Mouse (Mus musculus): ENCODE results near the gene Apba1. TPM values are rescaled to one million over a fixed set of nuclear protein-coding genes. Genes with fewer than 3 reads are reported as not detected.

The Apba1 gene
- 5.3 and 6.5 TPM in 2 replicates for polyA plus RNA-seq (2016; fragmentation: Nextera tagmentation; extraction: Ambion mirVana)

- peak; percentile 87 for ATAC-seq (ENCODE audit: low FRiP score, low read depth)
- Histone ChIP-seq H3K36me3 (no peaks in the 10 kb centered on the region), H3K9ac (peak within 1 kb of the TSS; percentile 83), H3K27ac (peak within 1 kb of the TSS; percentile 90), H3K4me1 (peaks cover 25% of the 10 kb centered on the region), H3K4me2 (replicated peaks) (peak within 1 kb of the TSS; percentile 75), H3K9me3 (peaks cover 6% of the 10 kb centered on the region; the same call in 1 of the 2 replicates), H3K4me3 (peak within 1 kb of the TSS; percentile 69), H3K27me3 (replicated peaks) (no peaks in the 10 kb centered on the region)
- under 1% methylated on average over 86 of the region's 98 CpGs for WGBS
Observed at GRCm38 (mm10) chr19:23758554-23759321, at the start of gene Apba1. Gene Apba1, plus strand, starts transcription at chr19:23758887.

- Histone ChIP-seq H3K9ac (no peak overlapping the region), H3K9me3 (no peaks in the 10 kb centered on the region), H3K4me1 (no peaks in the 10 kb centered on the region), H3K4me3 (no peak overlapping the region), H3K27me3 (replicated peaks) (no peaks in the 10 kb centered on the region), H3K36me3 (no peaks in the 10 kb centered on the region), H3K4me2 (replicated peaks) (no peak overlapping the region), H3K27ac (no peak overlapping the region)
- 79% methylated on average over 3 of the region's 3 CpGs for WGBS
- no peak for ATAC-seq (ENCODE audit: low FRiP score, low read depth)
Observed at GRCm38 (mm10) chr19:23746506-23746905, 12.2 kb upstream of the Apba1 start.

- ATAC-seq (ENCODE audit: low FRiP score, low read depth), result no peak
- Histone ChIP-seq H3K9ac (no peak overlapping the region), H3K4me1 (peaks cover 25% of the 10 kb centered on the region), H3K36me3 (no peaks in the 10 kb centered on the region), H3K4me2 (replicated peaks) (no peak overlapping the region; the same call in 1 of the 2 replicates), H3K27me3 (replicated peaks) (no peaks in the 10 kb centered on the region), H3K27ac (no peak overlapping the region), H3K4me3 (no peak overlapping the region), H3K9me3 (peaks cover 6% of the 10 kb centered on the region; the same call in 1 of the 2 replicates)
- WGBS, result 28% methylated on average over 7 of the region's 7 CpGs
Observed at GRCm38 (mm10) chr19:23757011-23757410, 1.7 kb upstream of the Apba1 start.

GRCm38 (mm10) chr19:23757961-23758553 is 630 bp upstream of the Apba1 start:
- Histone ChIP-seq H3K4me3 (peak overlapping the region; percentile 69), H3K9ac (peak overlapping the region; percentile 83), H3K27me3 (replicated peaks) (no peaks in the 10 kb centered on the region), H3K27ac (peak overlapping the region; percentile 90), H3K4me1 (peaks cover 25% of the 10 kb centered on the region), H3K4me2 (replicated peaks) (peak overlapping the region; percentile 75), H3K9me3 (peaks cover 6% of the 10 kb centered on the region; the same call in 1 of the 2 replicates), H3K36me3 (no peaks in the 10 kb centered on the region)
- ATAC-seq (ENCODE audit: low FRiP score, low read depth), result peak; percentile 68
- 2% methylated on average over 40 of the region's 40 CpGs for WGBS

- H3K9me3 ChIP-seq, result peaks cover 4% of the 10 kb centered on the region; the same call in 1 of the 2 replicates
- ATAC-seq (ENCODE audit: low FRiP score, low read depth), result peak; percentile 51; the same call in 1 of the 2 replicates
- H3K4me1 ChIP-seq, result peaks cover 29% of the 10 kb centered on the region
- H3K36me3 ChIP-seq, result no peaks in the 10 kb centered on the region
- peak overlapping the region; percentile 69 for H3K4me3 ChIP-seq
- peak overlapping the region; percentile 90 for H3K27ac ChIP-seq
- H3K4me2 ChIP-seq (replicated peaks), result peak overlapping the region; percentile 75
- no peaks in the 10 kb centered on the region for H3K27me3 ChIP-seq (replicated peaks)
- WGBS, result 3% methylated on average over 17 of the region's 17 CpGs
- peak overlapping the region; percentile 83 for H3K9ac ChIP-seq
Observed at GRCm38 (mm10) chr19:23759322-23759945, 747 bp downstream of the Apba1 start.

- no peaks in the 10 kb centered on the region for H3K9me3 ChIP-seq
- H3K36me3 ChIP-seq, result no peaks in the 10 kb centered on the region
- H3K4me2 ChIP-seq (replicated peaks), result no peak overlapping the region
- no peak overlapping the region for H3K4me3 ChIP-seq
- H3K27ac ChIP-seq, result no peak overlapping the region
- H3K4me1 ChIP-seq, result peaks cover 23% of the 10 kb centered on the region
- no peak overlapping the region for H3K9ac ChIP-seq
- ATAC-seq (ENCODE audit: low FRiP score, low read depth), result no peak
- 92% methylated on average over 6 of the region's 6 CpGs for WGBS
- no peaks in the 10 kb centered on the region for H3K27me3 ChIP-seq (replicated peaks)
Observed at GRCm38 (mm10) chr19:23763371-23763770, 4.7 kb downstream of the Apba1 start.

GRCm38 (mm10) chr19:23764051-23764450 is 5.4 kb downstream of the Apba1 start:
- no peak for ATAC-seq (ENCODE audit: low FRiP score, low read depth)
- Histone ChIP-seq H3K9me3 (no peaks in the 10 kb centered on the region), H3K4me2 (replicated peaks) (no peak overlapping the region), H3K4me3 (no peak overlapping the region), H3K27me3 (replicated peaks) (no peaks in the 10 kb centered on the region), H3K36me3 (no peaks in the 10 kb centered on the region), H3K27ac (no peak overlapping the region), H3K4me1 (peaks cover 23% of the 10 kb centered on the region), H3K9ac (no peak overlapping the region)
- WGBS, result 53% methylated on average over 2 of the region's 2 CpGs

- H3K36me3 ChIP-seq, result no peaks in the 10 kb centered on the region
- peaks cover 13% of the 10 kb centered on the region for H3K4me1 ChIP-seq
- H3K4me2 ChIP-seq (replicated peaks), result no peak overlapping the region
- no peak overlapping the region for H3K4me3 ChIP-seq
- no peaks in the 10 kb centered on the region for H3K9me3 ChIP-seq
- WGBS, result 25% methylated on average over 5 of the region's 5 CpGs
- ATAC-seq (ENCODE audit: low FRiP score, low read depth), result no peak
- H3K27ac ChIP-seq, result no peak overlapping the region
- no peaks in the 10 kb centered on the region for H3K27me3 ChIP-seq (replicated peaks)
- H3K9ac ChIP-seq, result no peak overlapping the region
Observed at GRCm38 (mm10) chr19:23768864-23769263, 10.2 kb downstream of the Apba1 start.

GRCm38 (mm10) chr19:23770494-23771423 is 12.1 kb downstream of the Apba1 start:
- no peak overlapping the region for H3K9ac ChIP-seq
- no peaks in the 10 kb centered on the region for H3K36me3 ChIP-seq
- no peak overlapping the region for H3K4me3 ChIP-seq
- H3K9me3 ChIP-seq, result no peaks in the 10 kb centered on the region
- H3K27ac ChIP-seq, result peak overlapping the region; percentile 27; the same call in 1 of the 2 replicates
- WGBS, result 38% methylated on average over 10 of the region's 10 CpGs
- peak overlapping the region; percentile 9; the same call in 1 of the 2 replicates for H3K4me2 ChIP-seq (replicated peaks)
- ATAC-seq (ENCODE audit: low FRiP score, low read depth), result peak; percentile 78
- peaks cover 10% of the 10 kb centered on the region for H3K4me1 ChIP-seq
- no peaks in the 10 kb centered on the region for H3K27me3 ChIP-seq (replicated peaks)

GRCm38 (mm10) chr19:23771971-23772370 is 13.3 kb downstream of the Apba1 start:
- Histone ChIP-seq H3K4me1 (peaks cover 10% of the 10 kb centered on the region), H3K27ac (no peak overlapping the region), H3K9me3 (no peaks in the 10 kb centered on the region), H3K9ac (no peak overlapping the region), H3K27me3 (replicated peaks) (no peaks in the 10 kb centered on the region), H3K36me3 (no peaks in the 10 kb centered on the region), H3K4me2 (replicated peaks) (no peak overlapping the region), H3K4me3 (no peak overlapping the region)
- ATAC-seq (ENCODE audit: low FRiP score, low read depth), result no peak
- 63% methylated on average over 7 of the region's 7 CpGs for WGBS

GRCm38 (mm10) chr19:23775356-23775755 is 16.7 kb downstream of the Apba1 start:
- Histone ChIP-seq H3K9me3 (no peaks in the 10 kb centered on the region), H3K4me1 (peaks cover 13% of the 10 kb centered on the region), H3K36me3 (no peaks in the 10 kb centered on the region), H3K27me3 (replicated peaks) (no peaks in the 10 kb centered on the region), H3K4me3 (no peak overlapping the region), H3K4me2 (replicated peaks) (no peak overlapping the region), H3K9ac (no peak overlapping the region), H3K27ac (no peak overlapping the region)
- ATAC-seq (ENCODE audit: low FRiP score, low read depth), result no peak
- 82% methylated on average over 6 of the region's 6 CpGs for WGBS
